Mouse (Mus musculus) urinary bladder, adult 2 months (tissue): ENCODE measurements around the gene Nebl. TPM values are rescaled to one million over a fixed set of nuclear protein-coding genes. Genes with fewer than 3 reads are reported as not detected.

ENCODE experiments used
- DNase-seq: peaks from one replicate; pipeline ENCODE4 v3.0.0; 2022; ENCODE audit warnings: low spot score
- polyA plus RNA-seq: library from polyadenylated mRNA; depleted of rRNA; stranded (reverse); fragments of >200 nt; gene quantifications from 2 replicates; pipeline ENCODE4 v1.2.3, GENCODE M21; 2012

Nebl gene
- polyA plus RNA-seq, 1 experiment = 0.44 TPM

DNA sequence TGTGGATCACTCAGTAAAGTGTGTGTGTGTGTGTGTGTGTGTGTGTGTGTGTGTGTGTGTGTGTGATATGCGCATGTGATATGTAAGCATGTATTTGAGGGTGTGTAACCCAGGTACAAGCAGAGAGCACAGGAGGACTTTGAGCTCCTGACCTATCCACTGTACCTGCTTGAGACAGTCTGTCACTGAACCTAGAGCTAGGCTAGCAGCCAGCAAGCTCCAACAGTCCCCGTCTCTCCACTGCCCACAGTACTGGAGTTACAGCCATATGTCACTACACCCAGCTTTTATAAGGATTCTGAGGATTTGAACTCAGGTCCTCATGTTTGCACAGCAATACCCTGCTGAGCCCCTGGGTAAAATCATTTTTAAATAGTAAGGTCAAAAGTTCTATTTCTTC is 215.6 kb downstream of the Nebl start:
- DNase-seq = no peak

GRCm38 (mm10) chr2:17514765-17515164 is 216.5 kb downstream of the Nebl start:
- no peak for DNase-seq

DNA sequence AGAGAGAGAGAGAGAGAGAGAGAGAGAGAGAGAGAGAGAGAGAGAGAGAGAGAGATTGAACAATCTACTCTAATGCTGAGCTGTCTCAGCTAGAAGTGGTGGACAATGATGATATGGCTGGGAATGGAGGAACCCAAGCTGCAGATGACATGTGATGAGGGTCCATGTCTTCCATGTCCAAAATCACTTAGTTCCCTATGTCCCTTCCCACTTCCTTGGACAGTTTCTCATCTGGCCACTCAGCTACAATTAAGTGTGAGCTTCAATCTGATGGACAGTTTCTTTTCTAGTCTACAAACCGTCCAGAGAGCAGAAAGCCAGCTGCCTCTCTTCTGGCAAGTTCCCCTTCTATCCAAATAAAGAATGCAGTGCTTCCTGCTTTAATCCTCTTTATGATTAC is 221.3 kb downstream of the Nebl start:
- no peak for DNase-seq

DNA sequence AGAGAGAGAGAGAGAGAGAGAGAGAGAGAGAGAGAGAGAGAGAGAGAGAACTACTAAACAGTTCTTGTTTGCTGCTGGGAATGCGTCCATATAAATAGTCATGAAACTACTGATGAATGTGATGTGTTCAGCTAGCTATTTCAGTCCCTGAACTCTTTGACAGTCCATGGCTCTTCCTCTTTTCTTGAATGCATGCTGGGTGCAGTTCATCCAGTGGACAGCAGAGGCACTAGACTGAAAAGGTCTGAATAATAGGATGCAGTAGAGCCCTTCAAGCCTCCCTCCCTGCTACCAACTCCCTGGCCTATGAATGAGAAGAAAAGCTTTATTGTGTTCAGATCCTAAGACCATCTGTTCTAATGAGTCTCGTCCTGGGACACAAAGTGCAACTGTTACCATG is 223.9 kb downstream of the Nebl start:
- DNase-seq = no peak

DNA sequence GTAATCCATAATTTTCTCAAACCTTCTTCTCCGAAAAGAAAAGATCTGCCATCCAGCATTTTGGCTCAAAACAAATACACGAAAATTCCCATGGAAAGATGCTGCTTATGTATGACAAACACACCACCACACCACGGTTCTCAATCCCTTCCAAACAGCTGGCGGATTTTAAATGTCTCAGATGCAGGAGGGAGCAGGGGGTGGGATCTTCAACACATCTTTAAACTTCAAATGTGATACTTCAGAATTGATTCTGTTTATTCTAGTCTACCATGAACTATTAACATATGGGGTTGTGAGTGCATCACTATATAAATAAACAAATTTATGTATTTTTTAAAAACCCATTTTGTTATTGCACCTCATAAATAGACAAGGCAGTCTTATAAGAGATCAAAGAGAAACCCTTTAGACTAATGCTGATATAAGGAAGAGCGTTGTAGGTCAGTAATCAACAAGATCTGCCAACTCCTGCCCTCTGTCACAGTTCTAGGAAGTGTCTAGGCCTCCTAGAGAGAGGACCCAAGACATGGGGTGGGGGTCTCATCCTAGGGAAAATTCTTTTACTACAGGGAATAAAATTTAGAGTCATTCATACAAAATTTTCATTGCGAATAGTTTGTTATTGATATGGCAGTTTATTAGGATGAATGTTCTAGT is 227.0 kb downstream of the Nebl start:
- DNase-seq = no peak

GRCm38 (mm10) chr2:17501075-17501474 is 230.2 kb downstream of the Nebl start:
- DNase-seq = no peak

DNA sequence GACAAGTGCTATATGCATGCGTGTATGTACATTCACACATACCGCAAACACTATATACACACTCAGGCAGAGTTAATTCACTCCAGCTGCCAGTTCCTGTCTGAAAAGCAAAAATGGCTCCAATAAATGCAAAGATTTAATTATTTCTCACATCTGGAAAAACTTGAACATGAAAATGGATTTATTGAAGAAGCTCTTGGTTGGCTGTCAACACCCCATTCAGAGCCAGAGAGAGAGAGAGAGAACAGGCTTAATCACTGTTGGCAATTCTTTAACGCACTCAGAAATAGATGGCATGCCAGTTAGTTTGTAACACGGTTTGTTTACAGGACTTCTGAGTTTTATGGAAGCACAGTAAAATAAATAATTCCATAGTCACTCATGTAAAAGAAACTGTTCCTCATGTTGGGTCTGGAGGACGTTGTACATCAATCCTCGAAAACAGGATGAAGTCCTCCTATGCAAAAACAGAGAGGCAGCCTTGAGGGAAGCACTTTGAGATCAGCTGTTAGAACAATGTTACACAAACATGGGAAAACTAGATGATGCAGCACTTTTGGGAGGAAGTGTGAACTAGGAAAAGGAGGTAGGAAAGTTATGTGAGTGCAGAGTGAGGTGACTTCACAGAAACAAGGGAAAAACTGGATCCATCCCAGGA is 265.6 kb downstream of the Nebl start:
- no peak for DNase-seq

DNA sequence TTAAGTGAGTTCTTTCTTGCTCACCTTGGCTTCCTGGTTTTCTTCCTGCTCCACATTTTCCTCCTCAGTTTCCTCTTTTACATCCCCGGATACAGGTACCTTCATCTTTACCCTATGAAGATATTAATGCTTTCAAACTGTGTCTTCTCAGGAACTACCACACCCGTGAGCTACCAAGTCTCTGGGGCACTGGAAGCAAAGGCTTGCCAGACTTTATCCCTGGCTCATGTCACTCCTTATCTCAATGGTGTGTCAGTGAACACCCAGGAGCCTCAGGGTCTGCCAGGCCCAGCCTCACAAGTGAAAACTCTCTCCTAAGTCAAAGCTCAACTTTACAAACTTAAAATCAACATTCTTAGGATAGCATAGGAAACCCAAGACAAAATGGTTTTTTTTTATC is 270.8 kb downstream of the Nebl start:
- DNase-seq = no peak

GRCm38 (mm10) chr2:17453676-17454075 is 277.6 kb downstream of the Nebl start:
- DNase-seq = no peak

- DNase-seq = no peak
These were observed 282.9 kb downstream of the Nebl start for GRCm38 (mm10) chr2:17448341-17448740.

DNA sequence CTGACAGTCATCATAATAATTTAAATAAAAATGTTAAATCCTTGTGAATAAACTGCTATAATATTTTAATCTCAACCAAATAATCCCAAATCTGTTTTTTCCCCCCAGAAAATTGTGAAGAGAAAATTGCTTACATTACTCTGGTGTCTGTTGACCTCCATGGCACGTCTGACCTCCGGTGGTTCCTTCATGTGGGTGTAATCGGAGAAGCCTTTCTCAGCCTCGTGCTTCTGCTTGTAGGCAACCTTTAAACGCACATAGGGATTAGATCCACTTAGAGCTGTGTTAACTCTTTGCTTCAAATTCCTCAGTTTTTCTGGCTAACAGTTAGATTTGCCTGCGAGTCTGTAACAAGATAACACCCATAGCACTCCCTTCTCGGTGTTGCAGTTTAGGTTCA is 287.7 kb downstream of the Nebl start:
- DNase-seq = no peak

DNA sequence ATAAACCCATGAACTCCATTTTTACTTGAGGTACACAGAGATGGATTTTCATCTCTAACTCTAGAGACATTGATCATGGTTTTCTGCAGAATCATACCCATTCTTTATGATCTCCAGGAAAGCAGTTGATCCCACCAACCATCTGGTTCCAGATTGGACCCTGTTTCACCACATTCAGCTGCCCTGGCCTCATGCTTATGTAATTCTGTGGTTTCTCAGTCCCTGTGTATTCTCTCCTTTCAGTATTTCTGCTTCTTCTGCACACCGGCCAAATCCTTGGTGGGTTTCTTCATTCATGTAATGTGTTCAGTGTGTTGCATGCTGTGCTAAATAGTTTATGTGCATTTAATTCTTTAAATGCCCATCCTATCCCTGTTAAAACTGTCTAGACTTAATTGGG is 292.9 kb downstream of the Nebl start:
- no peak for DNase-seq

GRCm38 (mm10) chr2:17436739-17437440 is 294.4 kb downstream of the Nebl start:
- no peak for DNase-seq

GRCm38 (mm10) chr2:17435217-17435616 is 296.0 kb downstream of the Nebl start:
- no peak for DNase-seq

DNA sequence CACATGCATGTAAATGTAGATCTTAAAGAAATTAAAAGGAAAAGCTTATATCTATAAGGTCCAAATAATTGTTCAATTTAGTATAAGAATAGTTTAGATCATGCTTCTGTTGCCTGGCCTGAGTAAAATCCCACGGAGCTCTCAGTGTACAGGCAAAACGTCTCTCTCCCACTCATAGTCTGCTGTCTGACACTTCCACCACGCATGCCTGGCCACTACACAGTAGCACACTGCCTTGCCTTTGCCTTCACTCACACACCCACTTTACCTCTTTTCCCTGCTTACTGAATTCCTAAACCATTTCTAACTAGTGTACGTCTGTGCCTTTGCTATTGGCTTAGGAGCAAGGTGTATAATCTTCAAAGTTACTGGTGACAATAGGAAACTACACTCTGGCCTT is 302.2 kb downstream of the Nebl start:
- no peak for DNase-seq

- no peak for DNase-seq
These were observed 303.1 kb downstream of the Nebl start for GRCm38 (mm10) chr2:17428156-17428555.

DNA sequence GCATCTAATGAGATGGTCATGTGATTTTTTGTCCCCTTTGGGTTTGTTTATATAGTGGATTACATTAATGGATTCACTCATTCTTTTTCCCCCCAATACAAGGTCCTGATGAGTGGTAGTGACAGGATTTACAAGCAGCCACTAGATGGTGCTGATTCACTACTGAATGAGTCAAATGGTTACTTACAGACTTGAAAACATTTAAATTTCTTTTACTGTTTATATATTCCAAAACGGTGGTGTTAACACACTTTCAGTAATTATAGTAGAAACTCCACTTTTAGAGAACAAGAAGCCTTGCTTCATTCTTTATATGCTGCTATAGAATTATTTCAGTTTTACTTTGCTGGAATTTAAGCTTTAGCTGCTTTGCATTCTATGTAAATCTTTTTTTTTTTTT is 308.3 kb downstream of the Nebl start:
- no peak for DNase-seq

DNA sequence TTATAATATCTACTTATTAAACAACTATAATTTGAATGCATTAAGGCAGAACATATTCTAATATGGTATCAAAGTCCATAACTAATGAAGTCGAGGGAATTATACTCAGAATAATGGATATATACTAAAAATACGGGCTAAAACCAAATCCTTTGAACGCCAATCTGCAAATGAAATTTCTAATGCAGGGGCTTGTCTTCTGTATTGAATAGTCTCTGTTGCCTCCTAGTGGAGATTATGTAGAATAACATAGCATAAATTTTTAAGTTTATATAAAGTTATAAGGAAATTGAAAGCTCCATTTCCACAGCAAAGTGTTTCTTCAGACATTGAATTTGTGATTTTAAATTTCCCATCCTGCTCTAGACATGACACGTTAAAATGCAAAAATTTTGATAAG is 315.9 kb downstream of the Nebl start:
- DNase-seq = no peak

DNA sequence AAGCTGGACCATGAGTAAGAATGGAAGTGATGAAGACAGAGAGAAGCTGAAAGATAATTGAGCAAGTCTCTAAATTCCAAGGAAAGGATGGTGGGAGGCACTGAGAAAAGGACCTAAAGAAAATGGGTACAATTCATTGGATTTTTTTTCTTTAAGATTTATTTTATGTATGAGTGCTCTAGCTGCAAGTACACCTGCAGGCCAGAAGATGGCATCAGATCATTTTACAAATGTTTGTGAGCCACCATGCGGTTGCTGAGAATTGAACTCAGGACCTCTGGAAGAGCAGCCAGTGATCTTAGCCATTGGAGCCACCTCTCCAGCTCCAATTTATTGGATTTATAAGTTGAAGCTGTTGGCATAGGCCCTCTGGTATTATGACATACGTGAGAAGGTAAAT is 316.9 kb downstream of the Nebl start:
- no peak for DNase-seq

GRCm38 (mm10) chr2:17413496-17414268 is 317.6 kb downstream of the Nebl start:
- no peak for DNase-seq

DNA sequence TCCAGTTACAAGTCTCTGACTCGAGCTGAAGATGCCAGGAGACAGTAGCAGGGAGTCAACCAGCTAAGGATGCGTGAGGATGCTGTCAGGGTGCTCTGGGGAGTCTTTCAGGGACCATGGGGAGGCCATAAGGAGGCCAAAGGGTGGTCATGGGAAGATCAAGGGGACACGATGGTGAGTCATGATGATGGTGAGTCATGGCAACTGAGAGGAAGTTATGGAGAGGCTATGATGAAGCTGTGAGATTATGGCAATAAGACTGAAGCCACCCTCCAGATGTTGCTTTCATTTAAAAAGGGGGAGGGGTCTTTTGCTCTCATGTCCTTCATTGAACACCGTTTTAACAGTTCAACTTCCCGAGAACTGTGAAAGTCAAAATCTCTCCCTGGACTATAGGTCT is 322.0 kb downstream of the Nebl start:
- no peak for DNase-seq

DNA sequence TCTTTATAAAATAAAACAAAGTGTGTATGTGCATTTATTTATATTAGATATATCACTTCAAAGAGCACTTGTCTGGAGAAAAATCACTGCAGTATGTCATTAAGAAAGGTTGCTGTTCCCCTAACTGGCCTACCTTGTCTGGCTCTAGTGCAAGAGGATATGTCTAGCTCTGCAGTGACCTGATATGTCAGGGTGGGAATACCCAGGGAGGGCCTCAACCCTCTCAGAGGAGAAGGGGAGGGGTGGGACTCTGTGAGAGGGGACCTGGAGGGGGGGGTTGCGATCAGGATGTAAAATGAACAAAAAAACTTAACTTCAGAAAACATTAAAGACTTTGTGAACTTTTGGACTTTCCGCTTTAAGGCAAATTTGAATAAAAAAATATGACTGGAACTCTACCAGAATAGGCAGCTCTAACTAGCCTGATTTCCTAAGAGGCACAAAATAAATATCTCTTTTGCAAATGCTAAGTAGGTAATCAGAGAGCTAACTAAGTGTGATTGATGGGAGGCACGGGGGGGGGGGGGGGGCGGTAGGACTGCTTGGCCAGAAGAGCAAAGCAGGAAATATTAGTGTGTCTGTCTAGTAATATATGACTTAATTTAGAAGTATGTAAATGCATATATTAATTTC is 325.2 kb downstream of the Nebl start:
- no peak for DNase-seq
